In genomic region chr1:180482840-180483398, GRCm38 (mm10) we compare ENCODE assay signal across 8 mouse cellular contexts. TPM values are rescaled to one million over a fixed set of nuclear protein-coding genes. Genes with fewer than 3 reads are reported as not detected.
DNase-seq lines count a peak whose midpoint lies in the region; ATAC-seq and TF ChIP-seq lines count a peak whose summit lies in the region.

No protein-coding gene starts in this region.

- H3K4me1 ChIP-seq in embryonic facial prominence, embryonic 13.5 days, result peaks cover 29% of the 10 kb centered on the region
- peaks cover 19% of the 10 kb centered on the region for H3K4me1 ChIP-seq in intestine, embryonic 15.5 days (replicated peaks)

- peak overlapping the region; percentile 78 for H3K4me3 ChIP-seq in layer of hippocampus, adult 2 months
- H3K4me3 ChIP-seq in embryonic facial prominence, embryonic 13.5 days, result peak overlapping the region; percentile 50
- H3K4me3 ChIP-seq in intestine, embryonic 15.5 days (replicated peaks), result peak overlapping the region; percentile 40

- peak overlapping the region; percentile 65 for H3K9ac ChIP-seq in embryonic facial prominence, embryonic 13.5 days
- H3K9ac ChIP-seq in intestine, embryonic 15.5 days, result peak overlapping the region; percentile 35; the same call in 1 of the 2 replicates

- H3K27ac ChIP-seq in layer of hippocampus, adult 2 months, result peak overlapping the region; percentile 98
- H3K27ac ChIP-seq in embryonic facial prominence, embryonic 13.5 days, result no peak overlapping the region
- H3K27ac ChIP-seq in intestine, embryonic 15.5 days, result no peak overlapping the region

- no peak for ATAC-seq in embryonic facial prominence, embryonic 13.5 days (ENCODE audit: insufficient number of reproducible peaks, insufficient read depth, low FRiP score, low TSS enrichment, low read depth)
- ATAC-seq in intestine, embryonic 15.5 days, result no peak
- no peak for ATAC-seq in megakaryocyte progenitor cell, adult 5-6 weeks (replicated peaks; ENCODE audit: poor library complexity)

- peaks cover 72% of the 10 kb centered on the region for H3K27me3 ChIP-seq in embryonic facial prominence, embryonic 13.5 days
- H3K27me3 ChIP-seq in intestine, embryonic 15.5 days (replicated peaks), result peaks cover 37% of the 10 kb centered on the region

- no peaks in the 10 kb centered on the region for H3K9me3 ChIP-seq in embryonic facial prominence, embryonic 13.5 days
- H3K9me3 ChIP-seq in intestine, embryonic 15.5 days, result no peaks in the 10 kb centered on the region

- no peaks in the 10 kb centered on the region for H3K36me3 ChIP-seq in embryonic facial prominence, embryonic 13.5 days
- no peaks in the 10 kb centered on the region for H3K36me3 ChIP-seq in intestine, embryonic 15.5 days

- no peak for DNase-seq in layer of hippocampus, adult 2 months (ENCODE audit: low spot score in 2 of 2)
- no peak for DNase-seq in layer of hippocampus, adult 8-10 months (ENCODE audit: low spot score in 2 of 2)
- peak; percentile 59 for DNase-seq in neural tube, embryonic 10.5 days (ENCODE audit: extremely low spot score, low spot score)
- DNase-seq in layer of hippocampus, adult 9-11 months, result no peak
- no peak for DNase-seq in adrenal gland, adult 18-20 months (ENCODE audit: low spot score in 2 of 2)

- WGBS in embryonic facial prominence, embryonic 13.5 days, result 3% methylated on average over 35 of the region's 39 CpGs
- WGBS in intestine, embryonic 15.5 days, result 4% methylated on average over 39 of the region's 39 CpGs

- peak overlapping the region; percentile 89 for H3K4me2 ChIP-seq in embryonic facial prominence, embryonic 13.5 days
- peak overlapping the region; percentile 88 for H3K4me2 ChIP-seq in intestine, embryonic 15.5 days (replicated peaks)

- no peak for TF ChIP-seq CTCF in layer of hippocampus, adult 2 months (conservative IDR thresholded peaks at IDR 0.05)

RNA-seq across cellular contexts. Expression of gene Stum, which starts 0.4 kb away (rescaled TPM):
- total RNA-seq in layer of hippocampus, adult 2 months (2021), result 100 to 1,000 TPM; 298 to 309 TPM
- 100 to 1,000 TPM; 255 to 302 (median 277) TPM for total RNA-seq in layer of hippocampus, adult 8-10 months (2022)
- polyA plus RNA-seq in embryonic facial prominence, embryonic 13.5 days (2015; fragmentation: Nextera tagmentation; extraction: Ambion mirVana), result 0.31 and 1.9 TPM in 2 replicates
- 1.4 and 1.6 TPM in 2 replicates for polyA plus RNA-seq in intestine, embryonic 15.5 days (2015; fragmentation: Nextera tagmentation; extraction: Ambion mirVana)
- total RNA-seq in megakaryocyte progenitor cell, adult 5-6 weeks (2015), result not detected in 2 replicates
- total RNA-seq in megakaryocyte progenitor cell, adult 5-6 weeks (2017), result not detected in 2 replicates
- total RNA-seq in adrenal gland, adult 18-20 months (2021), result under 1 TPM; 0.33 to 0.86 TPM

Comparison
In these comparisons a context has a peak if more than half of its experiments do, and no peak if none do; other contexts are left out.
1. RNA of gene Stum, which starts 0.4 kb away (total RNA-seq): 298 to 309 TPM in layer of hippocampus, adult 2 months and 255 to 302 TPM in layer of hippocampus, adult 8-10 months; 0.33 to 0.86 TPM in adrenal gland, adult 18-20 months and not detected in megakaryocyte progenitor cell, adult 5-6 weeks; every median in the first group is over 100 times any median in the second.
2. Peak in every context shown above with its lines, with median percentiles within 50 percentile points of each other: H3K4me3 ChIP-seq.